Mouse (Mus musculus) midbrain, embryonic 12.5 days (tissue): ENCODE measurements at regions not wholly inside any gene's neighbourhood (a gene's known extent, or its start where the extent isn't known, plus 50 kb on each side); places are given as distances from the start of the nearest gene placed in this dataset.

Experiments used
- ATAC-seq: fragments of 200-750 bp; cut with Nextera tagmentation; 2 replicates; pipeline ENCODE4 v1.8.0; 2017; ENCODE audit warnings: low read depth, moderate TSS enrichment, moderate library complexity; ENCODE audit not compliant: low FRiP score
- H3K27ac ChIP-seq: fragments of 300-500 bp; sonication (generic); replicated peaks from 2 replicates; pipeline ENCODE4 v1.5.1; 2016; ENCODE audit warnings: mild to moderate bottlenecking
- H3K27me3 ChIP-seq: fragments of 300-500 bp; sonication (generic); 2 replicates; pipeline ENCODE4 v1.6.1; 2016; ENCODE audit warnings: mild to moderate bottlenecking
- H3K36me3 ChIP-seq: fragments of 300-500 bp; sonication (generic); 2 replicates; pipeline ENCODE4 v1.6.1; 2016
- H3K4me1 ChIP-seq: fragments of 300-500 bp; sonication (generic); 2 replicates; pipeline ENCODE4 v1.6.1; 2016
- H3K4me2 ChIP-seq: fragments of 300-500 bp; sonication (generic); replicated peaks from 2 replicates; pipeline ENCODE4 v1.6.1; 2016; ENCODE audit warnings: mild to moderate bottlenecking, moderate library complexity
- H3K4me3 ChIP-seq: fragments of 300-500 bp; sonication (generic); 2 replicates; pipeline ENCODE4 v1.5.1; 2016; ENCODE audit warnings: mild to moderate bottlenecking
- H3K9ac ChIP-seq: fragments of 300-500 bp; sonication (generic); replicated peaks from 2 replicates; pipeline ENCODE4 v1.6.1; 2016; ENCODE audit warnings: mild to moderate bottlenecking, moderate library complexity
- H3K9me3 ChIP-seq: fragments of 300-500 bp; sonication (generic); 2 replicates; pipeline ENCODE4 v1.6.1; 2016; ENCODE audit warnings: mild to moderate bottlenecking
- WGBS: fragments of 180-500 bp; shearing (Covaris S2); methylation state at CpG from one replicate; pipeline ENCODE4 v1.1.7; 2016; 5-methylcytosine and 5-hydroxymethylcytosine counted together

DNA sequence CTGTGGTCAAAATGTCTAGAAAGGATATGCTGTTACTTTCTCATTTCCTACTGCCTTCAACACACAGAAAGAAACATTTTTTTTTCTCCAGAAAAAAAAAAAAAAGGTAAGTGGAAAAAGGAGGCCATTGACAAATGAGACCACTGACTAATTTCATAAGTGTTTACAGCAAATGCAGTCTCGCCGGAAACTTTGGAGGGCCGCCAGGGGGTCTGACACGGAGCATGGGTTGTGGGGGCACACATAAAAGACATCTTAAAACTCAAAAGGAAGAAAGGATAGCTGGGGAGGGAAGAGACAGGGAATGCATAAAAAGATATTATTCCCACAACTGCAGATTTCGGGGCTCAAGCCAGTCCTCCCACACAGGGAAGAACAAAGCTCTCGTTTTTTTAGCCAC is 109.3 kb downstream of the Tex36 start:
- H3K9me3 ChIP-seq, result no peaks in the 10 kb centered on the region
- WGBS, result 68% methylated on average over 6 of the region's 6 CpGs
- no peaks in the 10 kb centered on the region for H3K36me3 ChIP-seq
- ATAC-seq, result no peak
- H3K4me1 ChIP-seq, result peaks cover 10% of the 10 kb centered on the region; the same call in 1 of the 2 replicates
- H3K27me3 ChIP-seq, result peaks cover 20% of the 10 kb centered on the region; the same call in 1 of the 2 replicates
- no peak overlapping the region for H3K27ac ChIP-seq
- H3K9ac ChIP-seq, result no peak overlapping the region
- no peak overlapping the region for H3K4me3 ChIP-seq
- H3K4me2 ChIP-seq, result no peak overlapping the region

DNA sequence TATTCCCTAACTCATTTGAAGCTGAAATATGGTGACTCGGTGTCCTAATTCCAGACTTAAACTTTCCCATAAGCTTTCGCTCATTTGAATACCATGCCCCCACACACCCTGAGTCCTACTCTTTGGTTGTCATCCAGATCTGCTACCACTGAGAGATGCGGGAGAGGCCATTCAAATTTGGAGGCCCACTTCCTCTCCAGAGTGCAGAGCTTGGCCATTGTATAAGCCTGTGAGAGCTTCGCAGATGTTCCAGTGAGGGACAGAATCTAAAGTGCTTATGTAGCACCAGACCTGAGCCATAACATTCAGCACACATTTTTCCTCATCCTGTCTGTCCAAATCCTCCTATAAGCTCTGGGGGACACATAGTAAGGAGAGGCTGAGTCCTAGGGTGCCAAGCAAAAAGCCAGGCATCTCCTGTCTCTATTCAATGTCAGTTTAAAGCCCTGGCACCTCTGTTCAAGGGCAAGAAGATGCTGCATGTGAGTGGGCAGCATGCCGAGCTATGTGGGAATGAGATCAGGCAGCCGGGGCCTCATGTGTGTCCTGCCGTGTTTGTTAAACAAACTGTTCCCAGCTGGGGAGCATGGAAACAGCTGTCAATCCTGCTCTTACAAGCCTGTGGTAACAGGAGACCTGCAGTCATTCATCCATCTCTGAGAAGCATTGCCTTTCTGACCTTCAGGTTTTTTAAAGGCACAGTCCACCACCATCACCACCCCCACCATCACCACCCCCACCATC is 113.9 kb downstream of the Tex36 start:
- ATAC-seq, result no peak
- H3K36me3 ChIP-seq, result no peaks in the 10 kb centered on the region
- 63% methylated on average over 7 of the region's 7 CpGs for WGBS
- H3K4me1 ChIP-seq, result no peaks in the 10 kb centered on the region
- H3K4me3 ChIP-seq, result no peak overlapping the region
- no peak overlapping the region for H3K27ac ChIP-seq
- no peak overlapping the region for H3K4me2 ChIP-seq
- peaks cover 7% of the 10 kb centered on the region; the same call in 1 of the 2 replicates for H3K27me3 ChIP-seq
- H3K9me3 ChIP-seq, result no peaks in the 10 kb centered on the region
- no peak overlapping the region for H3K9ac ChIP-seq

DNA sequence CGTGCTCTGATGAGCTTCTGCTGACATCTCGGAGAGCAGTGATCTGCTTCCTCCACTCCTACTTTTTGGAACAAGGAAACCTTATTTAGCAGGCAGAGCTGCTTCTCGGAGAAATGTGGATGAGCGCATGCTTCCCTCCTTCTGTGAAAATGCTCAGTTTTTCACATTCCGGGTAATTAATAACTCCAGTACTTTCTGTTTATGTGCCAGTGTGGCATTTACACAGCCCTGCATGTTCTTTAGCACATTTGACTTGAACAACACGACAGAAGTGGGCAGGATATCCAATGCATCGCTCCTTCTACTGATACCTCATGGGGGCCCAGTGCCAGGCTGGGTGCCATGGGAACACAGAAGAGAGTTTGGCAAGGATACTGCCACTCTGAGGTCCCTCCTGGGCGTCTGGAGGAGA is 117.5 kb downstream of the Tex36 start:
- no peak overlapping the region for H3K4me2 ChIP-seq
- no peaks in the 10 kb centered on the region for H3K9me3 ChIP-seq
- no peaks in the 10 kb centered on the region for H3K4me1 ChIP-seq
- H3K9ac ChIP-seq, result no peak overlapping the region
- no peaks in the 10 kb centered on the region for H3K36me3 ChIP-seq
- ATAC-seq, result no peak
- no peaks in the 10 kb centered on the region; the same call in 1 of the 2 replicates for H3K27me3 ChIP-seq
- no peak overlapping the region for H3K4me3 ChIP-seq
- H3K27ac ChIP-seq, result no peak overlapping the region
- WGBS, result 76% methylated on average over 8 of the region's 8 CpGs

DNA sequence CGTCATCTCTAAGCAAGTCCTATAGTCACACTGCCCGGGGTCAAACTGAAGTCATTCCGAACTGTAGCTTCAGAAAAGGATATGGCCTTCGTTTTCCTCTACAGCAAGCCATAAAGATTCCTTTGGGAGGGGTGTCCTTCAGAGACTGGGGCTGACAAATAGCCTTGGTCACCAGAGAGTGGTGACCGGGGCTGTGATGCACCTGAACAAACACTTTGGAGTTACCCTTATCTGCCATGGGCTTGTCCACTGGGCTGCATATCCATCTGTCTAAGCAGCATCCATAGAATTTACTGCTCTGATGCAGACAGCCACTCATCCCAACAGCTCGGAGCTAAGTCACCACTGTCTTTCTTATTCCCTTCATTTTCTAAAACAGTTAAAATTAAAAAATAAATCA is 120.4 kb downstream of the Tex36 start:
- no peaks in the 10 kb centered on the region for H3K36me3 ChIP-seq
- no peak overlapping the region for H3K27ac ChIP-seq
- no peak for ATAC-seq
- H3K9ac ChIP-seq, result no peak overlapping the region
- H3K4me2 ChIP-seq, result no peak overlapping the region
- WGBS, result 87% methylated on average over 6 of the region's 6 CpGs
- H3K27me3 ChIP-seq, result no peaks in the 10 kb centered on the region
- no peaks in the 10 kb centered on the region for H3K4me1 ChIP-seq
- no peak overlapping the region for H3K4me3 ChIP-seq
- 0 out of 2 replicates have a peak, but pooled peaks cover 4% of the 10 kb centered on the region for H3K9me3 ChIP-seq

DNA sequence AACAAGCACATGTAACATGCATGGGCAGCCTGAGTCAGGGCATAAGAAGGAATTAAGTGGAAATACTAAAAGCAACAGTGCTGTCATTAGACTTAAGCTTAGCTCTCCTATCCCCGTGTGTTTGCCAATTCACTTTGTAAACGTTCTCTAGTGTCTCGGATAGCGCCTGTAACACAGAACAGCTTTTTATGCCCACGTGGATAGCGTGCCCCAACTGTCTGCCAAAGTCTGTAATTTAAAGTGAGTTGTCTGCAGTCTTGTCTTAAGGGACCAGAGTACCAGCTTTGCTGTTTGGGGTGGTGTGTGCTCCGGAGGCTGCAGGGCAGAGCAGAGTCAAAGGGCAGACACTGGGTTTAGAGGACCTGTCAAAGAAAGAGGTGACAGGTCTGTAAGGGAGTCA is 122.3 kb downstream of the Tex36 start:
- Histone ChIP-seq H3K9me3 (0 out of 2 replicates have a peak, but pooled peaks cover 4% of the 10 kb centered on the region), H3K4me2 (no peak overlapping the region), H3K4me1 (no peaks in the 10 kb centered on the region), H3K9ac (no peak overlapping the region), H3K27ac (no peak overlapping the region), H3K27me3 (no peaks in the 10 kb centered on the region), H3K4me3 (no peak overlapping the region), H3K36me3 (no peaks in the 10 kb centered on the region)
- 75% methylated on average over 7 of the region's 7 CpGs for WGBS
- ATAC-seq, result no peak

DNA sequence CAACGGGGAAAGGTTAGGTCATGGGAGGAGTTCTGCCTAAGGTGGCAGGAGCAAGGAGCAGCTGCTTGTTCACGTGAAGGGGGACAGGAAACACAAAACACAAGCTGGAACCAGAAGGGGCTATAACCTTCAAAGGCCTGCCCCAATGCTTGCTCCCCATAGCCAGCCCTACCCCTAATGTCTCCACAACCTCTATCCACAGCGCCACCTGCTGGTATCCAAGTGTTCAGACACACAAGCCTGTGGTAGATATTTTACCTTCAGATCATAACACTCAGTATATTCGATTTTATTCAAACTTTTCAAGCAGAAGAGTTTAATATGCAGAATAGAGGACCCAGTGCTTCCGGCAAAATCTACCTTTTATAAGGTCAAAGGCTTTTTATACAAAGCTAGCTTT is 124.0 kb downstream of the Tex36 start:
- no peaks in the 10 kb centered on the region for H3K36me3 ChIP-seq
- H3K4me1 ChIP-seq, result no peaks in the 10 kb centered on the region
- H3K4me2 ChIP-seq, result no peak overlapping the region
- H3K4me3 ChIP-seq, result no peak overlapping the region
- 82% methylated on average over 5 of the region's 5 CpGs for WGBS
- H3K9ac ChIP-seq, result no peak overlapping the region
- H3K9me3 ChIP-seq, result 0 out of 2 replicates have a peak, but pooled peaks cover 4% of the 10 kb centered on the region
- no peak overlapping the region for H3K27ac ChIP-seq
- H3K27me3 ChIP-seq, result no peaks in the 10 kb centered on the region
- no peak for ATAC-seq

DNA sequence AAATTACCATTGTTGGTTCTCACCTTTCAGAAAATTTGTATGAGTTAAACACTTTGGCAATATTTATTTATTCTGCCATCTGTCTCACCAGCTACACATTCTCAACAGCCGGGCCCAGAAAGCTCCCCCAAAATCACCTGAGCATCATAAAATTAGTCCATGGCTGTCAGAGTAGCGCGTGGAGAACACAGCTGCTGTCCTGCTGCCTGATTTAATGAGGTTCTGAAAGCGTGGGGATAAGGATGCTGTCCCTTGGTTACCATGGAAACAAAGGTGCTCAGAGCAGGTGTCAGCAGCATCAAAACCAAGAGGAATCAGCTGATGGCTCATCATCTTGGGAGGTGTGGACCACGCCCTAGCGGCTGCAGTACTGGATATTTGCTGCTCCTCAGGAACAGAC is 124.7 kb downstream of the Tex36 start:
- Histone ChIP-seq H3K27ac (no peak overlapping the region), H3K4me2 (no peak overlapping the region), H3K9me3 (0 out of 2 replicates have a peak, but pooled peaks cover 4% of the 10 kb centered on the region), H3K36me3 (no peaks in the 10 kb centered on the region), H3K4me1 (no peaks in the 10 kb centered on the region), H3K4me3 (no peak overlapping the region), H3K27me3 (no peaks in the 10 kb centered on the region), H3K9ac (no peak overlapping the region)
- 70% methylated on average over 6 of the region's 6 CpGs for WGBS
- no peak for ATAC-seq

DNA sequence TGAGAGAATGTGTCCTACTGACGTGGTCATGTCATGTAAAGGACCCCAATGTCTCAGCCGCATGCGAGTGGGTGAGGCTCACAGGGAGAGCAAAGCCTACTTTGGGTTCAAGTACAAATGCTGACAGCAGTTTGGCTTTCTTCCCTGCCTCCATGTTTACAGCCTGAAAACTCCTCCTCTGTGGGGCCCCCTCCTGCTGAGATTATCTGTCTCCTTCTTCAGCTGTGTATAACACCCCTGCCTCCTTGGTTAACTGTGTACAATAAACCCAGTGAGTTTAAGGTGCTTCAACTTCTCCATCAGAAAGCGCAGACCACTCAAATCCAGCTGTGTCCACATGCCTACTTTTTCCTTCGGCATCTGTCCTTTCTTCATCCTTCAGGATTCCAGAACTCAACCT is 130.3 kb downstream of the Tex36 start:
- H3K4me2 ChIP-seq, result no peak overlapping the region
- no peaks in the 10 kb centered on the region for H3K36me3 ChIP-seq
- H3K27ac ChIP-seq, result no peak overlapping the region
- ATAC-seq, result no peak
- H3K9ac ChIP-seq, result no peak overlapping the region
- H3K27me3 ChIP-seq, result no peaks in the 10 kb centered on the region; the same call in 1 of the 2 replicates
- H3K4me1 ChIP-seq, result 0 out of 2 replicates have a peak, but pooled peaks cover 4% of the 10 kb centered on the region
- 90% methylated on average over 5 of the region's 5 CpGs for WGBS
- H3K4me3 ChIP-seq, result no peak overlapping the region
- H3K9me3 ChIP-seq, result no peaks in the 10 kb centered on the region

DNA sequence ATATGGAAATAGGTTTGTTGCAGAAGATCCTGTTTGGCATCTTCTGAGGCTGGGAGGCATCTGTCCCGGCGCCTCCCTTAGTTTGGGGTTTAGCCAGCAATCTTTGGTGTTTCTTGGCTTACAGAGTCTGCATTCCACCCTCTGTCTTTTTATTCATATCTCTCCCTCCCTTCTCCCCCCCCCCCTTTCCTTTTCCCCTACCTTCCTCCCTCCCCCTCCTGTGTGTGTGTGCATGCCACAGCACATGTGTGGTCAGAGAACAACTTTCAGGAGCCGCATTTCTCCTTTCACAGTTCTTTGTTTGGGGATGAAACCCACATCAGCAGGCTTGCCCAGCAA is 131.4 kb downstream of the Tex36 start:
- Histone ChIP-seq H3K27me3 (no peaks in the 10 kb centered on the region; the same call in 1 of the 2 replicates), H3K36me3 (no peaks in the 10 kb centered on the region), H3K9ac (no peak overlapping the region), H3K4me1 (0 out of 2 replicates have a peak, but pooled peaks cover 4% of the 10 kb centered on the region), H3K9me3 (no peaks in the 10 kb centered on the region), H3K27ac (no peak overlapping the region), H3K4me2 (no peak overlapping the region), H3K4me3 (no peak overlapping the region)
- 83% methylated on average over 3 of the region's 3 CpGs for WGBS
- ATAC-seq, result no peak

DNA sequence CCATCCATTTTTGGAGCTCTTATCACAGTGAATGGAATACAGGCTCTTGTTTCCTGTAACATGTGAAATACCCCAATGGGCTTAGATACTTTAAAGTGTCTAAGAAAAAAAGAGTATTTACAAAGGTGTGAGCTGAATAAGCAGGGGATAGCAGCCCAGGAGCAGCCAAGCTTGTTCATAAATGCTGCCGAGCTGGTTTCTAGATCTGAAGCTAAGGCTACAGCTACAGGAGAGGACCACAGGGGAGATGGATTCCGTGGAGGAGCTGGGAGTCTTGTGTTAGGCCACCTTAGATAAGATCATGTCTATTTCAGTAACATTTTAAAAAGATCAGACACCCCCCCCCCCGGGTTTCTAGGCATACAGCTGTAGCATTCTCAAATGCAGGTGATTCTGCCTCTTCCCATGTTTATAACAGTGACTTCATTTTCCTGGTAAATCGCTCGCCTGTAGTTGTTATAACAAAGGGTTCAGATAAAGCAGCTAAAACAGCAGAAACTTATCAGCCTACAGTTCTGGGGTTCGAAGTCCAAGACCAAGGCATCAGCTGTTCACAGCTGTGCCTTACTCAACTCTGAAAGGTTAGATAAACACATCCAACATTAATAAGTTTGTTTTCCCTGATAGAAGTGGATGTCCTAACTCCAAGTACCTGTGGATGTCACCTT is 131.9 kb downstream of the Tex36 start:
- Histone ChIP-seq H3K27ac (no peak overlapping the region), H3K9me3 (no peaks in the 10 kb centered on the region), H3K9ac (no peak overlapping the region), H3K36me3 (no peaks in the 10 kb centered on the region), H3K4me3 (no peak overlapping the region), H3K4me2 (no peak overlapping the region), H3K4me1 (0 out of 2 replicates have a peak, but pooled peaks cover 4% of the 10 kb centered on the region), H3K27me3 (no peaks in the 10 kb centered on the region; the same call in 1 of the 2 replicates)
- WGBS, result 80% methylated on average over 6 of the region's 6 CpGs
- no peak for ATAC-seq

DNA sequence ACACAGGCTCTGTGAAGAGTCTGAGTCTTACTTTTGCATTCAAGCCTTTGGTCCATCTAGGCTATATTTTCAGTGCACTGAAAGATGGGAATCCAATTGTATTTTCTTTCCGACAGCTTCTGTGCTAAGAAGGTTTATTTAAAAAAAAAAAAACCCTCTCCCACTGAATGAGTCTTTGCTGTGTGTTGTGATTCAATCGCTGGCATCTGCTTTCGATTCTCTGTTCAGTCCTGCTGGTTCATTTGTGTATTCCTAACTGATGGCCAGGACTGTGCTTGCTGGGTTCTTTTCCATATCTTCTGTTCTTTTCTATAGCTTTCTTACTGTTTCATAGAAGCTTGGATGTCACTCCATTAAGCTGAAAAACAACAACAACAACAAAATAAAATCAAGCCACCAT is 132.9 kb downstream of the Tex36 start:
- Histone ChIP-seq H3K4me3 (no peak overlapping the region), H3K4me1 (0 out of 2 replicates have a peak, but pooled peaks cover 4% of the 10 kb centered on the region), H3K27ac (no peak overlapping the region), H3K36me3 (no peaks in the 10 kb centered on the region), H3K4me2 (no peak overlapping the region), H3K27me3 (no peaks in the 10 kb centered on the region; the same call in 1 of the 2 replicates), H3K9ac (no peak overlapping the region), H3K9me3 (no peaks in the 10 kb centered on the region)
- ATAC-seq, result no peak
- WGBS, result 42% methylated on average over 3 of the region's 3 CpGs

DNA sequence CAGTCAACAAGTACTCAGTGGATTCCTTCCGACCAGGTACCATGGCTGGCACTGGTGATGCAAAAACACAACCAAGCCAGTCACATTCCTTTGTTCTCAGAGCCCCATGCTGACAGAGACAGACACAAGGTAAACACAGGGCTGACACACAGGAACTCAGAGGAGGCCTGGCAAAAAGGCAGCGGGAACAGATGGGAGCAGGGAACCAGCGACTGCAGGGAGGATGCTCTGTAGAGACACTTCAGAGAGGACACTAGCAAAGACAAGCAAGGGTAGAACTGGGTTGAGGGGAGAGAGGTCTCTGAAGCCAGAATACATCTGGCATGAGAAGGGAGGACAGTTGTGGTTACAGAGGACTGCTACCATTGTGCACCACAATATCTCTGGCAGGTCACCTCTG is 133.6 kb downstream of the Tex36 start:
- H3K4me3 ChIP-seq, result no peak overlapping the region
- WGBS, result 38% methylated on average over 3 of the region's 3 CpGs
- H3K9ac ChIP-seq, result no peak overlapping the region
- no peaks in the 10 kb centered on the region; the same call in 1 of the 2 replicates for H3K27me3 ChIP-seq
- 0 out of 2 replicates have a peak, but pooled peaks cover 4% of the 10 kb centered on the region for H3K4me1 ChIP-seq
- H3K27ac ChIP-seq, result no peak overlapping the region
- ATAC-seq, result no peak
- H3K4me2 ChIP-seq, result no peak overlapping the region
- H3K36me3 ChIP-seq, result no peaks in the 10 kb centered on the region
- H3K9me3 ChIP-seq, result 0 out of 2 replicates have a peak, but pooled peaks cover 4% of the 10 kb centered on the region
